Mouse (Mus musculus) CH12.LX (cell line): Measurements from ENCODE around the gene Sec1. TPM values are rescaled to one million over a fixed set of nuclear protein-coding genes. Genes with fewer than 3 reads are reported as not detected.

Experiments used
- DNase-seq: peaks from one replicate; pipeline ENCODE4 v3.0.0-alpha.2; 2013; ENCODE audit errors: extremely low read depth
- H3K27ac ChIP-seq: 2 replicates; pipeline ENCODE4 v1.5.1; 2012; ENCODE audit warnings: low read depth, mild to moderate bottlenecking, control low read depth, moderate library complexity; ENCODE audit not compliant: insufficient read depth
- H3K27me3 ChIP-seq: replicated peaks from 2 replicates; pipeline ENCODE3; 2012; ENCODE audit warnings: inconsistent platforms
- H3K36me3 ChIP-seq, 2 experiments: replicated peaks in 1 of 2; 2 replicates each; pipeline versions ENCODE3 to v1.6.1; 2012; ENCODE audit warnings: inconsistent platforms in 1 of 2, low read length in 1 of 2, mild to moderate bottlenecking in 1 of 2, mixed read lengths in 1 of 2, moderate library complexity in 1 of 2; ENCODE audit not compliant: control insufficient read depth in 1 of 2, insufficient read depth in 1 of 2
- H3K4me1 ChIP-seq, 2 experiments: 2 replicates each; pipeline ENCODE4 v1.6.1; 2012; ENCODE audit warnings: inconsistent platforms in 1 of 2, moderate library complexity in 1 of 2; ENCODE audit not compliant: insufficient read depth in 2 of 2, control insufficient read depth in 1 of 2
- H3K4me2 ChIP-seq: 2 replicates; pipeline ENCODE4 v1.6.1; 2012; ENCODE audit warnings: low read depth, mild to moderate bottlenecking, control low read depth; ENCODE audit not compliant: poor library complexity, insufficient read depth, severe bottlenecking
- H3K4me3 ChIP-seq, 3 experiments: fragments of 150-350 bp in 1 of 3; sonication (generic) in 1 of 3; replicated peaks in 1 of 3; 2 replicates each; pipeline versions ENCODE3 to v1.5.1; 2011 to 2012; ENCODE audit warnings: low read depth in 2 of 3, low read length in 2 of 3, mild to moderate bottlenecking in 2 of 3, moderate library complexity in 2 of 3, control low read depth in 1 of 3, improper control_type of control experiment in 1 of 3, inconsistent platforms in 1 of 3, mixed read lengths in 1 of 3; ENCODE audit not compliant: poor library complexity in 1 of 3
- H3K79me2 ChIP-seq: replicated peaks from 2 replicates; pipeline ENCODE4 v1.6.1; 2012; ENCODE audit warnings: mild to moderate bottlenecking, moderate library complexity; ENCODE audit not compliant: control insufficient read depth, poor library complexity, insufficient read depth, severe bottlenecking; ENCODE audit errors: extremely low read depth
- H3K9ac ChIP-seq: 2 replicates; pipeline ENCODE4 v1.6.1; 2012; ENCODE audit warnings: low read depth, mild to moderate bottlenecking, control low read depth, moderate library complexity; ENCODE audit not compliant: insufficient read depth
- H3K9me3 ChIP-seq: replicated peaks from 2 replicates; pipeline ENCODE3; 2012; ENCODE audit warnings: low read length, inconsistent platforms, mixed read lengths
- BHLHE40 ChIP-seq: IDR thresholded peaks from 2 replicates; pipeline ENCODE4 v1.6.1; 2011; ENCODE audit warnings: mild to moderate bottlenecking, low read depth, low read length, improper control_type of control experiment
- CHD1 ChIP-seq: IDR thresholded peaks from 2 replicates; pipeline ENCODE4 v1.6.1; 2012; ENCODE audit warnings: low read depth, low read length, improper control_type of control experiment, inconsistent platforms
- CTCF ChIP-seq, 2 experiments: IDR thresholded peaks in 1 of 2; conservative IDR thresholded peaks in 1 of 2; 2 replicates each; pipeline ENCODE4 v1.5.1; 2011 to 2012; ENCODE audit warnings: low read depth in 2 of 2, low read length in 2 of 2, improper control_type of control experiment in 1 of 2, inconsistent platforms in 1 of 2, mild to moderate bottlenecking in 1 of 2, moderate library complexity in 1 of 2
- E2F4 ChIP-seq: IDR thresholded peaks from 2 replicates; pipeline ENCODE4 v1.6.1; 2011; ENCODE audit warnings: low read depth, low read length, improper control_type of control experiment; ENCODE audit not compliant: insufficient replicate concordance
- EP300 ChIP-seq: IDR thresholded peaks from 2 replicates; pipeline ENCODE4 v1.6.1; 2011; ENCODE audit warnings: low read length, improper control_type of control experiment
- HCFC1 ChIP-seq: IDR thresholded peaks from 2 replicates; pipeline ENCODE4 v1.6.1; 2012; ENCODE audit warnings: low read depth, mild to moderate bottlenecking, inconsistent platforms, low read length, improper control_type of control experiment
- JUN ChIP-seq: IDR thresholded peaks from 2 replicates; pipeline ENCODE4 v1.6.1; 2011; ENCODE audit warnings: low read depth, mild to moderate bottlenecking, low read length, improper control_type of control experiment, moderate library complexity; ENCODE audit not compliant: insufficient read depth
- JUND ChIP-seq: conservative IDR thresholded peaks from 2 replicates; pipeline ENCODE4 v1.6.1; 2011; ENCODE audit warnings: low read depth, low read length, improper control_type of control experiment
- KAT2A ChIP-seq: IDR thresholded peaks from 2 replicates; pipeline ENCODE4 v1.6.1; 2012; ENCODE audit warnings: low read length, improper control_type of control experiment, inconsistent platforms; ENCODE audit not compliant: insufficient replicate concordance
- MAZ ChIP-seq: IDR thresholded peaks from 2 replicates; pipeline ENCODE4 v1.6.1; 2012; ENCODE audit warnings: low read depth, mild to moderate bottlenecking, inconsistent platforms, low read length, improper control_type of control experiment, moderate library complexity
- MEF2A ChIP-seq: IDR thresholded peaks from 2 replicates; pipeline ENCODE4 v1.6.1; 2014; ENCODE audit warnings: low read depth, mild to moderate bottlenecking, inconsistent platforms, low read length, improper control_type of control experiment, borderline replicate concordance
- MXI1 ChIP-seq: IDR thresholded peaks from 2 replicates; pipeline ENCODE4 v1.6.1; 2011; ENCODE audit warnings: mild to moderate bottlenecking, low read depth, low read length, improper control_type of control experiment
- POLR2A ChIP-seq: IDR thresholded peaks from 2 replicates; pipeline ENCODE4 v1.6.1; 2011; ENCODE audit warnings: low read depth, mild to moderate bottlenecking, improper control_type of control experiment, low read length
- POLR2AphosphoS2 ChIP-seq: IDR thresholded peaks from 2 replicates; pipeline ENCODE4 v1.6.1; 2011; ENCODE audit warnings: low read depth, low read length, improper control_type of control experiment
- UBTF ChIP-seq: IDR thresholded peaks from 2 replicates; pipeline ENCODE4 v1.6.1; 2012; ENCODE audit warnings: low read depth, mild to moderate bottlenecking, inconsistent platforms, low read length, improper control_type of control experiment, moderate library complexity
- USF1 ChIP-seq: IDR thresholded peaks from 2 replicates; pipeline ENCODE4 v1.6.1; 2014; ENCODE audit warnings: low read depth, mild to moderate bottlenecking, inconsistent platforms, low read length, improper control_type of control experiment
- ZC3H11A ChIP-seq: IDR thresholded peaks from 2 replicates; pipeline ENCODE4 v1.6.1; 2012; ENCODE audit warnings: low read depth, mild to moderate bottlenecking, inconsistent platforms, low read length, improper control_type of control experiment
- ZKSCAN1 ChIP-seq: IDR thresholded peaks from 2 replicates; pipeline ENCODE4 v1.6.1; 2012; ENCODE audit warnings: low read depth, inconsistent platforms, low read length, improper control_type of control experiment, borderline replicate concordance
- ZMIZ1 ChIP-seq: IDR thresholded peaks from 2 replicates; pipeline ENCODE4 v1.6.1; 2012; ENCODE audit warnings: low read depth, mild to moderate bottlenecking, inconsistent platforms, low read length, improper control_type of control experiment
- dilution Hi-C: fragments of 300-500 bp; cut with MboI; formaldehyde crosslinking; loops from 2 replicates; pipeline ENCODE4 v1.14.3; 2020; ENCODE audit warnings: low sequenced_read_pairs; ENCODE audit not compliant: extremely low pct_unique_long_range_greater_than_20kb, extremely low pct_ligation_motif_present
- in situ Hi-C: fragments of 300-500 bp; cut with MboI; formaldehyde crosslinking; loops from 3 replicates; pipeline ENCODE4 v1.14.3; 2019; ENCODE audit warnings: low sequenced_read_pairs, low pct_ligation_motif_present, low pct_unique_long_range_greater_than_20kb, mixed read lengths
- polyA plus RNA-seq: library from polyadenylated mRNA; unstranded; fragments of >175 nt; gene quantifications from 2 replicates; pipeline ENCODE4 v1.2.1, GENCODE M21; 2012; ENCODE audit warnings: low read depth; ENCODE audit not compliant: insufficient read length
- total RNA-seq, 2 experiments: library from RNA; depleted of rRNA; stranded (reverse); fragments of 300-350 nt in 1 of 2; fragments of >200 nt in 1 of 2; gene quantifications; 2 replicates each; pipeline ENCODE4 v1.2.3; 2012 to 2014

Sec1 gene
- total and polyA plus RNA-seq, 3 experiments = 0.08 to 0.33 (median 0.26) TPM

DNA sequence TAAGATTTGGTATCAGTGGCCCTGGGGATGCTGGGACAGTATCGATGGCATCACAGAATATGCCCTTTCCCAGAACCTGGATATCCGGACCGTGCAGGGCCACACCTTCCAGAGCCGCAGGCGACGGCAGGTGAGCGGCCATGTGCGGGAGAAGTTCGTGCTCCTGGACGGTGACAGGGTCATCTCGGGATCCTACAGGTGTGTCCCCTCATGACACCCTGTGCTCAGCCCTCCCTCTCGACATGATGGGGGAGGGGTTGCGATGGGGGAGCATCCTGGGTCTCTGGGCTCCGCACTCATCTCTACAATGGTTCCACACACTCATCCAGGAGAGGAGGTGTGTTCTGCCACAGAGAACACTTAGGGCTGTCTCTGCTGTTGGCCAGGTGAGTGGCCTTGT lies 29.6 kb upstream of the Sec1 start:
- TF ChIP-seq POLR2AphosphoS2 (no peak), CHD1 (no peak), ZKSCAN1 (no peak), USF1 (no peak), UBTF (no peak)
- Histone ChIP-seq H3K4me3 (no peak overlapping the region), H3K27ac (no peak overlapping the region), H3K4me2 (no peak overlapping the region), H3K36me3 (peaks cover 90 to 98% of the 10 kb centered on the region in 2 experiments), H3K9ac (no peak overlapping the region), H3K79me2 (peaks cover 12% of the 10 kb centered on the region), H3K9me3 (no peaks in the 10 kb centered on the region), H3K4me1 (peaks cover 7 to 26% of the 10 kb centered on the region in 2 experiments; a peak in 3 of 4 replicates), H3K27me3 (no peaks in the 10 kb centered on the region)
- DNase-seq = no peak
- in situ Hi-C loops = no loop called here
- dilution Hi-C loops = no loop called here

DNA sequence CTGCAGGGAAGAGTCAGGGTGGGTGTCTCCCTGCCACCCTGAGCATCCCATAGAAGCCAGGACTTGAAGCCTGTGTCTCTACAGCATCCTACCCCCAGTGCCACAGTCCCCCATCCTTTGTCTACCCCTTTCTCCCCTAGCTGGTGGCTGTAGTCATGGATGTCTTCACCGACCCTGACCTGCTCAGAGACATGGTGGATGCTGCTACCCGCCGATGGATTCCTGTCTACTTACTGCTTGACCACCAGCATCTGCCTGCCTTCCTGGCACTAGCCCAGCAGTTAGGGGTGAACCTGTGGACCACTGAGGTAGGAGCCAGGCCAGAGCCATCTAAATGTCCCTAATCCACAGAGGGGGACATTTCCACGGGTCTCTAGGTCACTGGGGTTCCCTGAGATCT lies 29.1 kb upstream of the Sec1 start:
- Histone ChIP-seq H3K4me1 (peaks cover 7 to 26% of the 10 kb centered on the region in 2 experiments; a peak in 3 of 4 replicates), H3K79me2 (peaks cover 17% of the 10 kb centered on the region), H3K9me3 (no peaks in the 10 kb centered on the region), H3K36me3 (peaks cover 88 to 96% of the 10 kb centered on the region in 2 experiments), H3K4me2 (no peak overlapping the region), H3K9ac (no peak overlapping the region), H3K4me3 (no peak overlapping the region), H3K27ac (no peak overlapping the region), H3K27me3 (no peaks in the 10 kb centered on the region)
- TF ChIP-seq POLR2A (0 out of 2 replicates have a peak, but pooled peaks have one; percentile 25), MEF2A (no peak)
- no peak for DNase-seq
- dilution Hi-C loops = no loop called here
- in situ Hi-C loops = no loop called here

DNA sequence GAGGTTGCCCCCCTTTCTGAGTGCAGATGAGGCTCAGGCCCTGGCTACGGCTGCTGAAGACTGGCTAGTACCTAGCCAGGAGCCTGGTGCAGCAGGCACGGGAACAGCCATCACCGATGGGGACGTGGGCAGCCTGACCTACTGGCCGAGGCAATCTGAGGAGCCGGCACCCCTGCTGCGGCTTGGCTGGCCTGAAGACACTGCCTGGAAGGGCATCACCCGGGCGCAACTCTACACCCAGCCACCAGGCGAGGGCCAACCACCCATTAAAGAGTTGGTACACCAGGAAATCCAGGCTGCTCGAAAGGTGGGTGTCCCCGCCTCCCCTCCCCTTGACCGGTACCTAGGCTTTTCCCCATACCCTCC lies 28.1 kb upstream of the Sec1 start:
- in situ Hi-C loops = no loop called here

More for the DNA sequence above, 28.1 kb upstream of the Sec1 start:
- H3K9ac ChIP-seq = no peak overlapping the region
- TF ChIP-seq MEF2A (no peak), MAZ (no peak), HCFC1 (no peak), BHLHE40 (no peak), CTCF (conservative IDR thresholded peaks at IDR 0.05 in 1 of 2, IDR thresholded peaks at IDR 0.05 in 1 of 2; ENCODE audit: low read depth in 2 of 2, low read length in 2 of 2) (no peak), JUN (no peak), POLR2AphosphoS2 (no peak), JUND (no peak), EP300 (no peak), MXI1 (no peak), ZC3H11A (no peak), KAT2A (no peak), E2F4 (no peak), ZMIZ1 (no peak)
- TF ChIP-seq, all 38 proteins: peak for 0
- dilution Hi-C loops = no loop called here
- no peaks in the 10 kb centered on the region for H3K9me3 ChIP-seq
- H3K27me3 ChIP-seq = no peaks in the 10 kb centered on the region
- DNase-seq = no peak
- H3K36me3 ChIP-seq = peaks cover 81 to 87% of the 10 kb centered on the region in 2 experiments
- peaks cover 7 to 26% of the 10 kb centered on the region in 2 experiments; a peak in 3 of 4 replicates for H3K4me1 ChIP-seq
- no peak overlapping the region for H3K27ac ChIP-seq
- no peak overlapping the region for H3K4me2 ChIP-seq
- H3K4me3 ChIP-seq = no peak overlapping the region
- peaks cover 20% of the 10 kb centered on the region for H3K79me2 ChIP-seq
